Mouse (Mus musculus) forebrain, postnatal 0 days (tissue): Measurements from ENCODE around the gene Car15. TPM values are rescaled to one million over a fixed set of nuclear protein-coding genes. Genes with fewer than 3 reads are reported as not detected.
A peak's percentile ranks its signal among the peaks of the same experiment; 100 is the strongest.

ENCODE experiments used
- ATAC-seq: fragments of 200-750 bp; cut with Nextera tagmentation; 2 replicates; pipeline ENCODE4 v1.8.0; 2017; ENCODE audit warnings: mild to moderate bottlenecking, moderate library complexity
- DNase-seq: peaks from one replicate; pipeline ENCODE4 v3.0.0-alpha.2; 2015
- H3K27ac ChIP-seq: fragments of 300-500 bp; sonication (generic); 2 replicates; pipeline ENCODE4 v1.5.1; 2014; ENCODE audit warnings: low read depth, mild to moderate bottlenecking, antibody characterized with exemption, low read length, moderate library complexity, mixed read lengths
- H3K27me3 ChIP-seq: fragments of 300-500 bp; sonication (generic); 2 replicates; pipeline ENCODE4 v1.6.1; 2014; ENCODE audit warnings: mild to moderate bottlenecking, low read length, mixed read lengths; ENCODE audit not compliant: insufficient read depth
- H3K36me3 ChIP-seq: fragments of 300-500 bp; sonication (generic); 2 replicates; pipeline ENCODE4 v1.6.1; 2014; ENCODE audit warnings: mild to moderate bottlenecking, moderate library complexity; ENCODE audit not compliant: insufficient read depth
- H3K4me1 ChIP-seq: fragments of 300-500 bp; sonication (generic); 2 replicates; pipeline ENCODE4 v1.6.1; 2014; ENCODE audit warnings: antibody characterized with exemption; ENCODE audit not compliant: insufficient read depth
- H3K4me2 ChIP-seq: fragments of 300-500 bp; sonication (generic); 2 replicates; pipeline ENCODE4 v1.6.1; 2014; ENCODE audit warnings: low read depth, mild to moderate bottlenecking, moderate library complexity
- H3K4me3 ChIP-seq: fragments of 300-500 bp; sonication (generic); 2 replicates; pipeline ENCODE4 v1.5.1; 2014; ENCODE audit warnings: low read depth, low read length, mixed read lengths
- H3K9ac ChIP-seq: fragments of 300-500 bp; sonication (generic); 2 replicates; pipeline ENCODE4 v1.6.1; 2014; ENCODE audit warnings: mild to moderate bottlenecking
- H3K9me3 ChIP-seq: fragments of 300-500 bp; sonication (generic); 2 replicates; pipeline ENCODE4 v1.6.1; 2016; ENCODE audit warnings: low read length
- CTCF ChIP-seq: sonication (generic); IDR thresholded peaks from 2 replicates; pipeline ENCODE4 v1.5.1; 2016; ENCODE audit warnings: antibody characterized with exemption, control low read depth, low read depth
- WGBS: fragments of 180-500 bp; shearing (Covaris S2); extraction: QIAGEN DNeasy Blood & Tissue Kit; methylation state at CpG from one replicate; pipeline ENCODE4 v1.1.7; 2014; 5-methylcytosine and 5-hydroxymethylcytosine counted together
- polyA plus RNA-seq: library from polyadenylated mRNA; unstranded; fragments of >200 nt; fragmentation: Nextera tagmentation; extraction: Ambion mirVana; gene quantifications from 2 replicates; pipeline ENCODE4 v1.2.1, GENCODE M21; 2015
- total RNA-seq: library from RNA; depleted of rRNA; stranded (reverse); fragments of >200 nt; gene quantifications from 2 replicates; pipeline ENCODE4 v1.2.3, GENCODE M21; 2014

Gene Car15
- total and polyA plus RNA-seq, 2 experiments from 2014 or later = 1.9 to 4.2 TPM

DNA sequence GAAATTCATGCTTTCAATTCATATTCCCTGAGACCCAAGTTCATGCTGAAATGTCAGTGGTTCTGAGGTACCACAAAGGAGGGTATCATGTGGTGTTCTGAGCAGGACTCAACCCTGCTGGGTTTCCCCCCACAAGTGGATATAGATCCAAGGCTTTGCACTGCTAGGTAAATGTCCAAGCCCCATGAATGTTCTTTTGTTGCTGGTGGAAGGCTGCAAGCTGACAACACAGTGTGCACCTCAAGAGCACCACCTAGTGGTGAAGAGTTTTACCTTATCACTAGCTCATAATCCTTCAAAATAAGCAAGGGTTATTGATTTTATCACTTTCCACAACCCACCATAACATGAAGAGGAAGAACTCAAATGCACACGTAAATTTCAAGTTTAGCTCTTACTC lies 10.8 kb upstream of the Car15 start:
- H3K4me3 ChIP-seq = no peak overlapping the region
- no peak overlapping the region for H3K27ac ChIP-seq
- ATAC-seq = peak; percentile 83
- no peaks in the 10 kb centered on the region for H3K9me3 ChIP-seq
- H3K9ac ChIP-seq = no peak overlapping the region
- DNase-seq = peak; percentile 86
- H3K4me1 ChIP-seq = no peaks in the 10 kb centered on the region
- H3K36me3 ChIP-seq = peaks cover 74% of the 10 kb centered on the region
- 26% methylated on average over 1 of the region's 1 CpGs for WGBS
- peak; percentile 88 for TF ChIP-seq CTCF
- no peak overlapping the region for H3K4me2 ChIP-seq
- no peaks in the 10 kb centered on the region for H3K27me3 ChIP-seq

DNA sequence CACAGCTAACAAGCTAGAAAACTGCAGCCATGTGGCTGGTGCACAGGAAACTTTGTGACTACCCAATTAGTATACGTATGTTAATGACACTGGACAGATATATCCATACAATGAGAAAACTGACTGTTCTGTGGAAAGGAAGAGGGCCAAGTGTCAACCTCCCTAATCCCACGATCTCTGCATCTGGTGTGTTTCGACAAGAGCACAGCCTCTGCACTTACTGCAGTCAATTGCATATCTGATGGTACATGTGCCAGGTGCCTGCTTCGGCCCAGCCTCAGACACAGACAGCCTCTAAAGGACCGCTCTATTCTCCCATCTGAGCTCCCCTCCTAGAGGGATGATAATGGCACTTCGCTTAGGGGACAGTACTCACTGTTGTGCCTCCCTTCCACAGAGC lies 10.3 kb upstream of the Car15 start:
- peak; percentile 21; the same call in 1 of the 2 replicates for ATAC-seq

DNA sequence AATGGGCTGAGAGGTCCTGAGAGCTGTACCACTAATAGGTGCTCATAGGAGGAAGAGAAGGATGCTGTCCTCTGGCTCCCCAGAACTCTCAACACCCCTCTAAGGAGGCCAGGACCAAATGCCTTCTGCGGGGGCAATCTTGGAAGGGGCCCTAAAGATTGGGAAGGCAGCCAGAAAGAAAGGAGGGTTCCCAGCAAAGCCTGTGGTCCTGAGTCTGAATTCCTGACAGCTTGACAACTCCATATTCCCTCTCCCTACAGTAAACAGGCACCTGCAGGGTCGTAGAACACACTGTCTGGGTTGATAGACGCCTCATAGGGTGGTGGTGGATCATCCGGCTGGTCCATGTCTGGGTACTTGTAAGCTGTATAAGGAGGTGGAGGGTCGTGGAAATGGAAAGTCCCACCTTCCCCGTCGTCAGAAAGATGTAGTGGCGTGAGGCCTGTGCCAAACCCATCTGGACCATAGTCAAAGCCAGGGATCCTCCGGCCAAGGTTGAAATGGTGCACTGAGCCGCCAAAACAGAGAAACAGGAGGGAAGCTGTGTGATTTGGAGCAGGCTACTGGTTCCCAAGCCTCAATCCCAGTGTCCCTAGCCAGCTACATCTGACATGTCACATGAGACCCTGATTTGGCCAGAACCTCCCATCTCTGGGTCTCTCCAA lies 5.7 kb upstream of the Car15 start:
- ATAC-seq (no peak), DNase-seq (no peak)
- no peak overlapping the region for H3K9ac ChIP-seq
- peaks cover 82% of the 10 kb centered on the region for H3K36me3 ChIP-seq
- no peak overlapping the region for H3K4me3 ChIP-seq
- H3K9me3 ChIP-seq = no peaks in the 10 kb centered on the region
- H3K27me3 ChIP-seq = no peaks in the 10 kb centered on the region
- H3K4me1 ChIP-seq = no peaks in the 10 kb centered on the region
- 81% methylated on average over 10 of the region's 10 CpGs for WGBS
- no peak overlapping the region for H3K27ac ChIP-seq
- TF ChIP-seq CTCF = no peak
- H3K4me2 ChIP-seq = no peak overlapping the region

More for the DNA sequence above, 10.3 kb upstream of the Car15 start:
- no peak overlapping the region for H3K27ac ChIP-seq
- no peaks in the 10 kb centered on the region for H3K27me3 ChIP-seq
- no peak overlapping the region for H3K9ac ChIP-seq
- H3K9me3 ChIP-seq = no peaks in the 10 kb centered on the region
- peaks cover 76% of the 10 kb centered on the region for H3K36me3 ChIP-seq
- no peak for DNase-seq
- H3K4me3 ChIP-seq = no peak overlapping the region
- 91% methylated on average over 6 of the region's 6 CpGs for WGBS
- TF ChIP-seq CTCF = no peak
- H3K4me2 ChIP-seq = no peak overlapping the region
- no peaks in the 10 kb centered on the region for H3K4me1 ChIP-seq

DNA sequence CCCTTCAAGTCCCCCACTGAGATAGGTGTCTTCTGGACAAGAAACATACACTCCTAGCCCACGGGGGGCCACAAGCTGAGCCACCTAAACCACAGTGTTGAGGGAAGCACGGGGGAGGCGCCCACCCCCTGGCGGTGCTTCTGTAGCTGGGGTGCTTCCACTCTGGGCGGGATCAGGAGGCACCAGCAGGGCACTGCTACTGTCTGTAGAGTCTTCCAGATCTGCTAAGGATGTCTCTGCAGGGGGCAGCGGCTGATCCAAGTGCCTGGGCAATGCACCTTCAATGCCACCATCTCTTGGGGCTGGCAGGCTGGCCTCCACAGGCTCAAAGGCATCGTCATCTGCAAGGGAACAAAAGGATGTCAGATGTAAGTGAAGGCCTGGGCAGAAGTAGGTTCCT lies 4.3 kb upstream of the Car15 start:
- H3K4me3 ChIP-seq = no peak overlapping the region
- no peak for DNase-seq
- H3K9me3 ChIP-seq = no peaks in the 10 kb centered on the region
- no peak overlapping the region for H3K4me2 ChIP-seq
- no peak overlapping the region for H3K27ac ChIP-seq
- no peak for TF ChIP-seq CTCF
- H3K4me1 ChIP-seq = no peaks in the 10 kb centered on the region
- WGBS = 94% methylated on average over 7 of the region's 7 CpGs
- H3K27me3 ChIP-seq = no peaks in the 10 kb centered on the region
- H3K9ac ChIP-seq = no peak overlapping the region
- H3K36me3 ChIP-seq = peaks cover 72% of the 10 kb centered on the region
- no peak for ATAC-seq

DNA sequence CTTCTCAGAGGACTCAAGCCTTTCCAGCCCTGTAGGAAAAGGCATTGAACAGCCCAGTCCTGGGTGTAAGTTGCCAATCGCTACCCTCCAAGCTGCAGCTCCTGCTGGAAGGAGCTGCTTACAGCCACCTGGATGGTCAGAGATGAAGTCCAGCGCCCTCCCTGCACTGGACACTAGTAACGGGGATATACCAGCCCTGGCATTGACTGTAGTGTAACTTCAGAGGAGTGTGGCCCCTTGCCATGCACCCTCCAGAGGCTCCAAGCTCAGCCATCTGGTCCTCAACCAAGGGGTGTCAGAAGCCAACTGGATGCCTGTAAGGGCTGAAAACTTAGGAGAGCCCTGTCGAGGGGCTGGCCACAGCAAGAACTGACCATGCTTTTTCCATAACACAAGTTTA lies 1.8 kb upstream of the Car15 start:
- Histone ChIP-seq H3K27ac (no peak overlapping the region), H3K4me3 (no peak overlapping the region), H3K4me2 (no peak overlapping the region), H3K36me3 (peaks cover 48% of the 10 kb centered on the region), H3K4me1 (no peaks in the 10 kb centered on the region), H3K9me3 (no peaks in the 10 kb centered on the region), H3K9ac (no peak overlapping the region), H3K27me3 (peaks cover 4% of the 10 kb centered on the region; the same call in 1 of the 2 replicates)
- WGBS = 81% methylated on average over 4 of the region's 4 CpGs
- ATAC-seq (no peak), DNase-seq (no peak)
- no peak for TF ChIP-seq CTCF

DNA sequence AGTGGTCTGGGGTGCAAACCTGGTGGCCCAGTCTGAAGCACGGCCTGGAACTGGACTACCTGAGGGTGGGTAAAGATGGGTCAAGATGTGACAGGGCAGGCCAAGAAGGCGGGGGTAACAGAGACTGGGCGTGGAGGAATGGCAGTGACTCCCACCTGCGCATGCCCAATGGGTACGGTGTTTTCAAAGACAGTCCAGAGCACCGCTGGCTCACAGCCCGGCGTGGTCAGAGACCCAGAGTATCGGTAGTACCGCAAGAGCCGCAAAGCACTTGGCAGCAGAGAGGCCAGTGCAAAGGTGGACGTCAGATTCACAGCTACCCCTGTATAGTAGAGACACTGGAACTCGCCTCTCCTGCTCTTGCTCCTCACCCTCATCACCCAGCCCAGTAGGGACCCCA lies 2.7 kb downstream of the Car15 start:
- no peak overlapping the region for H3K9ac ChIP-seq
- WGBS = 39% methylated on average over 13 of the region's 13 CpGs
- H3K27me3 ChIP-seq = peaks cover 32% of the 10 kb centered on the region
- no peak overlapping the region for H3K4me2 ChIP-seq
- no peak for ATAC-seq
- H3K9me3 ChIP-seq = no peaks in the 10 kb centered on the region
- no peak for TF ChIP-seq CTCF
- no peak for DNase-seq
- H3K4me1 ChIP-seq = no peaks in the 10 kb centered on the region
- no peak overlapping the region for H3K27ac ChIP-seq
- H3K36me3 ChIP-seq = peaks cover 5% of the 10 kb centered on the region; the same call in 1 of the 2 replicates
- H3K4me3 ChIP-seq = no peak overlapping the region

DNA sequence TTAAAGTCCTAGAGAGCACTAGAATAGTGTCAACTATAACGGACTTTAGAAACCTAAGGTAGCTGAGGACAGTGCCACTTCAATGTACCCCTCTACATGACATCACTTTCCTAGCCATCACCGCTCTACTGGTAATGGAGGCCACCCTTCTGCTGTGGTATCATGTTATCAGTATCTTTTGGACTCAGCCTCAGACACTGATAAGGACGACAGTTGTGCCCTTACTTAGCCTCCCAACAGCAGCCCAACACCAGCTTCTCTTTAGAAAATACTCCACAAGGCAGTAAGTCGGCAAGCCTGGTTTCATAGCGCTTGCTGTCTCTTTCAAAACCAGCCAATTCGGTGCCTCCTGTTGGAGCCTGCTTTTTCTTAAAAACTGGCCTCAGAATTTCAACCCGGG lies 3.6 kb downstream of the Car15 start:
- peak overlapping the region; percentile 80 for H3K9ac ChIP-seq
- H3K9me3 ChIP-seq = no peaks in the 10 kb centered on the region
- DNase-seq (no peak), ATAC-seq (0 out of 2 replicates have a peak, but pooled peaks have one; percentile 0)
- H3K4me1 ChIP-seq = no peaks in the 10 kb centered on the region
- peak overlapping the region; percentile 87 for H3K4me2 ChIP-seq
- peaks cover 32% of the 10 kb centered on the region for H3K27me3 ChIP-seq
- peak overlapping the region; percentile 85 for H3K27ac ChIP-seq
- no peaks in the 10 kb centered on the region for H3K36me3 ChIP-seq
- no peak for TF ChIP-seq CTCF
- H3K4me3 ChIP-seq = peak overlapping the region; percentile 72
- 45% methylated on average over 7 of the region's 7 CpGs for WGBS
